Mouse (Mus musculus) CH12.LX (cell line): ENCODE measurements around the gene Tbc1d14.

ENCODE experiments used
- CTCF ChIP-seq, 2 experiments: IDR thresholded peaks in 1 of 2; conservative IDR thresholded peaks in 1 of 2; 2 replicates each; pipeline ENCODE4 v1.5.1; 2011 to 2012; ENCODE audit warnings: low read depth in 2 of 2, low read length in 2 of 2, improper control_type of control experiment in 1 of 2, inconsistent platforms in 1 of 2, mild to moderate bottlenecking in 1 of 2, moderate library complexity in 1 of 2
- ETS1 ChIP-seq: conservative IDR thresholded peaks from 2 replicates; pipeline ENCODE4 v1.6.1; 2012; ENCODE audit warnings: low read depth, mild to moderate bottlenecking, inconsistent platforms, low read length, improper control_type of control experiment, moderate library complexity
- MYC ChIP-seq: IDR thresholded peaks from 2 replicates; pipeline ENCODE4 v1.6.1; 2011; ENCODE audit warnings: low read depth, mild to moderate bottlenecking, improper control_type of control experiment, low read length
- USF2 ChIP-seq: conservative IDR thresholded peaks from 2 replicates; pipeline ENCODE4 v1.6.1; 2011; ENCODE audit warnings: low read depth, low read length, improper control_type of control experiment

GRCm38 (mm10) chr5:36553886-36554285 lies 39.2 kb downstream of the Tbc1d14 start:
- no peak for TF ChIP-seq CTCF (conservative IDR thresholded peaks at IDR 0.05 in 1 of 2, IDR thresholded peaks at IDR 0.05 in 1 of 2; ENCODE audit: low read depth in 2 of 2, low read length in 2 of 2)
- peak; percentile 57 for TF ChIP-seq ETS1
- no peak for TF ChIP-seq USF2
- no peak for TF ChIP-seq MYC
